Mouse (Mus musculus) retina, postnatal 1 day (tissue): ENCODE data around the gene Tas2r126.
A peak's percentile ranks its signal among the peaks of the same experiment; 100 is the strongest.
"Not testable (repeated sequence)": the region's sequence is repeated elsewhere in the genome, so short reads cannot be mapped to it uniquely, and the experiment has no call there.

Source experiments
- DNase-seq: peaks from one replicate; pipeline ENCODE4 v3.0.0-alpha.2; 2012

The Tas2r126 gene

DNA sequence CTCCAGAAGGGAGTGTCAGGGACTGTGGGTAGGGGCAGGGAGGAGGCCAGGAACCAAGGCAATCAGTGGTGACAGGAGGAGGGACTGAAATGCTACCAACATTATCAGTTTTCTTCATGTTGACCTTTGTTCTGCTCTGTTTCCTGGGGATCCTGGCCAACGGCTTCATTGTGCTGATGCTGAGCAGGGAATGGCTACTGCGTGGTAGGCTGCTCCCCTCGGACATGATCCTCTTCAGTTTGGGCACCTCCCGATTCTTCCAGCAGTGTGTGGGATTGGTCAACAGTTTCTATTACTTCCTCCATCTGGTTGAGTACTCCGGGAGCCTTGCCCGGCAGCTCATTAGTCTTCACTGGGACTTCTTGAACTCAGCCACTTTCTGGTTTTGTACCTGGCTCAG lies at the start of gene Tas2r126:
Gene Tas2r126, plus strand, starts transcription at position 90 of the 400 bp plus-strand sequence.
- DNase-seq: no peak

DNA sequence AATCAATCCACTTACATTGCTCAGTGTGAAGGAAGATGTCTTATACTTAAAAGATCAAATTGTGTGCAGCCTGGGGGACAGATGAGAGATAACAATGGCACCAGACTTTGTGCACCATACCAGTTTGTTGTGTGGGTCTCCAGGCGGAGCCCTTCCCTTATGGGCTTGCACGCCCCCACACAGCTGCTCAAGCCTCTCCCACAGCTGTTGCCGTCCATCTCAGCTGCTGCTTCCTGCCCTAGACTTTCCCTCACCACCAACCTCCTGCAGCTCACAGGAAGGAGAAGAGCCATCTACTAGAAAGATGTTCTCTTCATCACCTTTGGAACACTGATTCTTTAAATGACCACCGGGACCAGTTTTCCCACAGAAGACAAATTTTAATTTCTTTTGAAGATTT lies 48.7 kb upstream of the Tas2r126 start:
- DNase-seq: no peak

DNA sequence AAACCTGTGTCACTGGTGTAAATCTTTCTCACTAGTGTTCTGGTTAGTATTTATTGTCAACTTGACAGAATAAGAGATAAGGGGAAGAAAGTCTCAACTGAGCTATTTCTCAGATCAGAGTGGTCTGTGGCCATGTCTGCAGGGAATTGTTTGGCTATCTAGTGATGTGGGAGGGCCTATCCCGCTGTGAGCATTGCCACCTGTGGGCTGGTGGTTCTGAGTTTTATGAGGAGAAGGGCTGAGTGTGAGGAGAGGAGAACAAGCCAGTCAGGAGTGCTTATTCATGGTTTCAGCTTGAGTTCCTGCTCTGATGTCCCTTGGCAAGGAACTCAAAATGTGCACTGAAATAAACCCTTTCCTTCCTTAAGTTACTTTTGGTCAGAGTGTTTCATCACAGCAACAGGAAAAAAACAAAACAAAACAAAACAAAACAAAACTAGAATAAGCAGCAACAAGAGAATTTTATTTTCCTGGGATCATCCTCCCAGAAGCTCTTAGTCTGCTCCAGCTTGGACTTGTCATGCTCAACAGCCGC lies 42.5 kb upstream of the Tas2r126 start:
- DNase-seq: no peak

DNA sequence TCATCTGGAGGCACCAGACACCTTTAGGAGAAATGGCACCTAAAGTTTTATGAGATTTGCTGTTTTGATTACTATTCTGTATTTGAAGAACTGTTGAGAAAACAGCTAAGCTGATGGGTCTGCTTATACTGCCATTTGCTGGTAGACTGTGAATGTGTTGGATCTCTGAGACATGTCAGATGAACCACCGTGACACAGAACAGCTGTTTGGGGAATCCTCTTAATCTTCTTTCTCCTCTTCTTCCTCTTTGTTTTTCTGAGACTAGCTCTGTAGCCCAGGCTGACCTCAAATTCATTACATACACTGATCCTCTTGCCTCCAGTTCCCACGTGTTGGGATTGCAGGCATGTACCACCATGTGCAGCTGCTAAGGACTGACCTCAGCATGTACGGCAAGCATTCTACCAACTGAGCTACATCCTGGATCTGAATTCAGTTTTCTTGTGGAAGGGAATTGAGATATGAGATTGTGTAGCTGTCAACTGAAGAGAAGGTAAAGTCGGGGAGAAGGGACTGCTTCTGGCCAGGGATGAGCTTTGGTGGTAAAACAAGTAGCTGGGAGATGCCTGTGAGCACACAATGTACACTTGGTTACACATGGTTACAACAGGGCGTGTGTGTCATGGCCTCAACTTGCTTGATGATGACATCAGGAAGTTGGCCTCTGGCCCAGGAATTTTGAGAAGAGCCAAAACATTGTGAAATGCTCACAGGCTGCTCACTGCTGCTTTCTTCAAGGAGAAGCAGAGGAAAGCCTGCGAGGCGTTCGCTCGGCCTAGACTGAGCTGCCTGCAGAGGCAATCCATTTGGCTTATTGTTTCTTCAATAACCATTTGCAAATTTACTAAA lies 38.1 kb upstream of the Tas2r126 start:
- DNase-seq: peak; percentile 15

DNA sequence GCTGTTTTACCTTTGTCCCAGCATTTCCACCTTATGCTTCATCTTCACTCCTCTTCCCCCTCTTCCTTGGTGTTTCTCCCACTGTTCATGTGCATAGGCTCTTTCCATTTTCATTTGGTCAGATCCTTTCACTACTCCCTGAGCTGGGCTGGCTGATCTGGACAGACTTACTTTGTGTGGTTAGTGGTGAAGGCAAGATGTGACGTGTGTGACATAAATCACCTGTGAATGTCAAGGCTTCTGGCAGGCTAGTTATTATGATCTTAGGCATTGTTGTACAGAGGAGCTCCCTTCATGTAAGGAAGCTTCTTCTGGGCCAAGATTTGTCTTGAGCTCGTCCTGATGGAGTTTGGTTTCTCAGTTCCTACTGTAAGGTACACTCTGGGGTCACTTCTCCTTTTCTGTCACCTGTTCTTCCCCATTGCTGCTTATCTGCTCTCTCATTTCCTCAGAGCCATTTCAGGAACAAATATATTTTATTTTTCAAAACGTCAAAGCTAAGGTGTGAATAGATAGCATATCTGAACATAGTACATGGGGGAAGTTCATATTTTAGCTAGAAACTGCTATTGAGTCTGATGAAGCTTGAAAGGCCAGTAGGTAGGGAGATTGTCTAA lies 37.2 kb upstream of the Tas2r126 start:
- DNase-seq: no peak

GRCm38 (mm10) chr6:42398285-42398684 lies 36.0 kb upstream of the Tas2r126 start:
- DNase-seq: no peak

GRCm38 (mm10) chr6:42398998-42399397 lies 35.3 kb upstream of the Tas2r126 start:
- no peak for DNase-seq

- DNase-seq: no peak
Measured at GRCm38 (mm10) chr6:42399938-42400337, 34.4 kb upstream of the Tas2r126 start, which contains the start of gene Tas2r143. Tas2r143 (plus strand) TSS chr6:42400238.

GRCm38 (mm10) chr6:42405134-42405533 lies 29.2 kb upstream of the Tas2r126 start, which contains the start of gene Tas2r135:
Tas2r135 (plus strand) TSS chr6:42405434.
- DNase-seq: no peak

DNA sequence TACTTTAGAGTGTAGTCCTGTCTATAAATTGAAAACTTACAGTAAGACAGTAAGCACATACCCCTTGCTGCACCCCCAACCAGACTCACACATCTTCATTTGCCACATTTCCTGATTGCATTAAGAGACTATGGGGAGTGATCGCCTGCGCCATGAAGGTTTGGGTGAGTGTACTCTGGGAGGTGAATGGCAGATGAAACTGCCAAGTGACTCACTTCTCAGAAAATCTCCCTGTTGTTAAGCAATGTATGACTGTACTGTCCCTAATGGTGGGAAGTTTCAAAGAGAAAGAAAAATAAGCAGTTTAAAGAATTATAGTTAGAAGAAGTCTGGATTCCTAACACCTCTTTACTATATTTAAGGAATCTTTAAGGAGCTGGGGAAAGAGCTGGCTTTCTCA lies 14.9 kb upstream of the Tas2r126 start:
- no peak for DNase-seq

GRCm38 (mm10) chr6:42421439-42421838 lies 12.9 kb upstream of the Tas2r126 start:
- no peak for DNase-seq

GRCm38 (mm10) chr6:42424472-42424871 lies 9.9 kb upstream of the Tas2r126 start:
- DNase-seq: no peak

- no peak for DNase-seq
Measured at GRCm38 (mm10) chr6:42426337-42426736, 8.0 kb upstream of the Tas2r126 start.

GRCm38 (mm10) chr6:42433554-42433953 lies 781 bp upstream of the Tas2r126 start:
- DNase-seq: no peak

- DNase-seq: no peak
Measured at GRCm38 (mm10) chr6:42435490-42435889, 1.2 kb downstream of the Tas2r126 start.

GRCm38 (mm10) chr6:42441395-42441794 lies 7.1 kb downstream of the Tas2r126 start:
- no peak for DNase-seq

GRCm38 (mm10) chr6:42444491-42444890 lies 10.2 kb downstream of the Tas2r126 start:
- DNase-seq: no peak

- DNase-seq: no peak
Measured at GRCm38 (mm10) chr6:42447381-42447780, 13.0 kb downstream of the Tas2r126 start.

- DNase-seq: no peak
Measured at GRCm38 (mm10) chr6:42465096-42465495, 30.8 kb downstream of the Tas2r126 start, which contains the start of gene Olfr458. Olfr458 (minus strand) TSS chr6:42465196.

DNA sequence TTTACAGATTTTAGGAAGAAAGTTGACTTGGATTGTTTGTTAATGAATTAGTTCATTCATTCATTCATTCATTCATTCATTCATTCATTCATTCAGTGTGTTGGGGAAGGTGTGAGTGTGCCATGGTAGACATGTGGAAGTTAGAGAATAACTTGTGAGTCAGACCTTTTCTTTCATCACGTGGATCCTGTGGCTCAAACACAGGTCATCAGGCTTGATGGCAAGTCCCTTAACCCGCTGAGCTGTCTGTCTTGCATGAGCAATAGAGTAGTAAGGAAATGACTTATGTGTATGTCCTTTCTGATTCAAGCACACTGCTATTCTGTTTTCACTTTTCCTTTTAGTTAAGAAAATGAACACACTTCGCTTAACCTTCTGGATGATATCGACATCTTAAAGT lies 36.2 kb downstream of the Tas2r126 start:
- DNase-seq: no peak

DNA sequence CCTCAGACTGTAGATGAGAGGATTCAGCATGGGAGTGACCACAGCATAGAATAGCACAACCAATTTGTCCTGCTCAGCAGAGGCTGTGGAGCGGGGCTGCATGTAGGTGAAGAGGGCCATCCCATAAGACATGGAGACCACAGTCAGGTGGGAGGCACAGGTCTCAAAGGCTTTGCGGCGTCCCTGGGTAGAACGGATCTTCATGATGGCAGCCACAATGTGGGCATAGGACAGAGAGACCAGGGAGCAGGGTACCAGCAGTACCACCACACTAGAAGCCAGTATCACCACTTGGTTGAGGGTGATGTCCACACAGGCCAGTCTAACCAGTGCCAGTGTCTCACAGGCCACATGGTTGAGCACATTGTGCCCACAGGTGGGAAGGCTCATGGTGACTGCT lies 37.0 kb downstream of the Tas2r126 start:
- DNase-seq: not testable (repeated sequence)

DNA sequence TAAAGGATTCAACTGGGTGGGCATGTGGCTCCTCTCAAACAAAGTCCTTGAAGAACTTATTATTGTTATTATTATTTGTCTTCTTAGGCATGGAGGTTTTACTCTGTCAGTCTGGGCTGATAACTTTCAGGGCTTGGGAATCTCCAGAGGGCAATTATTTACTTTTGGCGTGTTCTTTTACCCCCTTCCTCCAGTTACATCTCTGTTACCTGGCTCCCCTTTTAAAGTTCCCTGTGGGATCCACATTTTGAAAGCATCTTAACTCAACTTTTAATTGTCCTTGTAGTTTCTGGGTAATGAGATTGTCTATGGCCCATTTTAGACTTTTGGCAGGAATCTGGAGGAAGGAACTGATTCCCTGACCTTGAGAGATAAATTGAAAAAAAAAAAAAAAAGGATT lies 41.9 kb downstream of the Tas2r126 start, which contains the start of gene Olfr457:
Gene Olfr457, minus strand, starts transcription at position 101 of the 400 bp plus-strand sequence.
- DNase-seq: no peak

- no peak for DNase-seq
Measured at GRCm38 (mm10) chr6:42484633-42485032, 50.3 kb downstream of the Tas2r126 start.
